Mouse (Mus musculus): ENCODE results near the gene Ttpal.
"Not testable (repeated sequence)": the region's sequence is repeated elsewhere in the genome, so short reads cannot be mapped to it uniquely, and the experiment has no call there.

The Ttpal gene

DNA sequence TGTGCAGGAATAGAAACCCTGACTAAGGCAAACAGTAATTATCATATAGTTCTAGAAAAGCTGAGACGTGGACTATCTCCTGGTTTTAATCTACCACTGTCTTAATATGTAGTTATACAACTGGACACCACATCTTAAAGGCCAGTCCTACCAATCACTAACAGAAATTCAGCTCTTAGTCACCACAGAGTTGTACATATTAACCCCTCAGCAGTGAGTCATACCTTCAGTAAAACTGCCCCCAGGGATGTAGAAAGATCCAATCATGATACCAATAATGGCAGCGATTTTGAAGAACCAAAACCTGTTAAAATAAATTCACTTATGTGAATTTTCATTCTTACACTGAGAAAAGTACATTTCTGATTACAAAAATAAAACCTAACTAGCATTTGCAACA is 32.1 kb downstream of the Ttpal start:
- DNase-seq, result no peak

DNA sequence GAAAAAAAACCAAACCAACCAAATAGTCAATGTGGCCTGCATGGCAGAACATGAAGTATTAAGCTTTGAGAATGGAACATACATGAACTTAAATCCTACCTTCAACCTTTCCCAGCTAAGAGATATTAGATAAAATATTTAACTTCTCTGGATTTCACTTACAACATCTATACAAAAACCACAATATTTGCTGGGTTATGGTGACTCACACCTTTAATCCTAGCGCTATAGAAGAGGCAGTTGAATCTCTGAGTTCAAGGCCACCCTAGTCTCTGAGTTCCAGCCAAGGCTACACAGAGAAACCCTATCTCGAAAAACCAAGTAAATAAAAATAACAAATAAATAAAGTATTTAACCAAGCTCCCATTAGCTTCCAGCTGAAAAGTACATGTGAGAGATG is 33.9 kb downstream of the Ttpal start:
- no peak for DNase-seq

DNA sequence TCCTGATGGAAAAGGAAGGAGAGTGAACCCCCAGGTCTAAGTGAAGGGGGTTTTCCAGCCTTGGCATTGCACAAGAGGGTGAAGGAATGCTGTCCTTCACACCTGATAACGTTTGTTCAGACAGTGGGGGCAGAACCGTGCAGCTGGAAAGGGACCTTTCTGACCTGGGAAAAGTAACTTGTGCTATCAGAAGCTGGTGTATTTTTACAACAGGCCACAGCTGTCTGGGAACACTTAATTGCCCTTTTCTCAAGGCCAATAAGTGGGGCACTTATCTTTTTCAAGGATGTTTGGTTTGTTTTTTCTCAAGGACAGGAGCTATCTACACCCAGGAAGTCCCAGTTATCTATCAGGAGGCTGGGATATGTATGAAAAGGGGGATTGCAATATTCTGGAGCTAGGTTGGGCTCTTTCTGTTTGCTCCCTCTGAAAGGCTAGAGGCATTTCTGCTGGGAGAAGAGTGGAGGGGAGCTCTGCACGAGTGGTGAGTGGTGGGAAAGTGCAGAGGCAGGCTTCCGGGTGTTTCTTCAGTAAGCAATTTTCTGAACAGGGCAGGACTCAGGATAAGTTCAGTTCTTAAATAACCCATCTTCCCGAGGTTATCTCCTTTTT is 35.6 kb downstream of the Ttpal start:
- no peak for DNase-seq

DNA sequence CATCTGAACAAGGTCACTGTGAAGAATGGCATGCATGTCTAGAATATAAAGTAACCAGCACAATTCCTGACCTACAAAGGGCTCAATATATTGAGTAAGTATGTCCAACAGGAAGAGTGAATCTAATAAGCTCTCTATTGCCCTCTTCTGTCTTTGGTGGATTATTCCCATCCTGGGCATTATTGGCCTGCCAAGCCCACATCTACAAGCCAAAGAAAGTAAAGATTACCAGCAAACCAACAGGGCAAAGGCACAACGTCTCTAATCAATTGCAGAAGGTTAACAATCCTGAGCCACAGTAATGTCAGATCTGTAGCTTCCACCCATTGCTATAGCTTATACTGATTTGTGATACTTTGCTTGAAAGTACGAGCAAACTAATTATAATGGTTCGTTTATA is 38.4 kb downstream of the Ttpal start:
- DNase-seq, result no peak

DNA sequence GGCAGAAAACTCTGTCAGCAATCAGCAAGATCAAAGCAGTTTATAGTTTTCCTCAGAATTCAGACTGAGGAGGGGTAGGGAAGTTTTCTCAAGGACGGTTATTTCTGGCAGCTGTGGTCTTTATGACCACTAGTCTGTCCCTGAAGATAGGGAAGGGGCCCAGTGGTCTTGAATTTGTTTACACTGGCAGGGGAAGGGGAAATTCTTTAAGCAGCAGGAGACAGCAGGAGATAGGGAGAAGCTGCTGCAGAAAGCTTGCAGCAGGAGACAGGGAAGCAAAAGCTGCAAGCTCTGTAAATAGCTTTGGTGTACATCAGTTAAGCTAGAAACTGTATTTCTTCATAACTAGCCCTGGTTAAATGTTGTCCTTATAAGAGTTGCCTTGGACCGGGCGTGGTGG is 39.6 kb downstream of the Ttpal start:
- DNase-seq, result no peak

DNA sequence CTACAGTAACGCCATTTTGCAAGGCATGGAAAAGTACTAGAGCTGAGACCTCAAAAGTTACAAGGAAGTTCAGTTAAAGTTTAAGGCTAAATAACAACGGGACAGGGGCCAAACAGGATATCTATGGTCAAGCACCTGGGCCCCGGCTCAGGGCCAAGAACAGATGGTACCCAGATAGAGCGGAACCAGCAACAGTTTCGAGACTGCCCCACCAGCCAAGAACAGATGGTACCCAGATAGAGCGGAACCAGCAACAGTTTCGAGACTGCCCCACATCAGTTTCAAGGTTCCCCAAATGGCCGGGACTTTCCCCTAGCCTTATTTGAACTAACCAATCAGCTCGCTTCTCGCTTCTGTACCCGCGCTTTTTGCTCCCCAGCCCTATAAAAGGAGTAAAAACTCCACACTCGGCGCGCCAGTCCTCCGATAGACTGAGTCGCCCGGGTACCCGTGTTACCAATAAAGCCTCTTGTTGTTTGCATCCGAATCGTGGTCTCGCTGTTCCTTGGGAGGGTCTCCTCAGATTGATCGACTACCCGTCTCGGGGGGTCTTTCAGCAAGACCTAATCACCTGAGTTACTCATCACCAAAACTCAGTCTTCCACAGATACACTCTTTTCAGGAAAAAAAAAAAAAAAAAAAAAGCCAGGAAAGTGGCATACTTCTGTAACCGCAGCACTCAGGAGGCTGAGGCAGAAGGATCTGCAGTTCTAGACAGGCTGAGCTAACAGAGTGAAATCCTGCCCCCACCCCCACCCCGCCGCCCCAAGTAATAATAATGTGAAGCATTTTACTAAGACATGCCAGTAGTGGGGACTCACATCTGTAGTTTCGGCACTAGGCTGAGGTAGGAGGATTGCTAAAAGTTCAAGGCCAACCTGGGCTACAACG is 40.8 kb downstream of the Ttpal start:
- DNase-seq, result peak; percentile 80

DNA sequence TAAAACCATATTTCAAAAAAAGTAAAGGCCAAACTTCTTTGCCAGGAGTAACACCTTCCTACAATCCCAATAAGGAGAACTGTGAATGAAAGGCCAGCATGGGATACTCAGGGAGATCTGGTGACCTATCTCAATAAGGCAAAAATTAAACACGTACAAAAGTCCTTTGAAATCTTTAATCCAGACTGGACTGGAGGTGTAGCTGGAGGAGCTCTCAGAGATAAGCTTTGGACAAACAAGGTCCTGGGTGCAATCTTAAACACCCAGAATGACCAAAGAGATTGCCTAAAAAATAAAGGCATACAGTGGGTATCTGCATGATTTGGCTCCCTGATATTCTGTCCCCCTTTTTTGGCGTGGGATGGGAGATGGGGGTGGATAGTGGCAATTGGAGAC is 41.5 kb downstream of the Ttpal start:
- no peak for DNase-seq

DNA sequence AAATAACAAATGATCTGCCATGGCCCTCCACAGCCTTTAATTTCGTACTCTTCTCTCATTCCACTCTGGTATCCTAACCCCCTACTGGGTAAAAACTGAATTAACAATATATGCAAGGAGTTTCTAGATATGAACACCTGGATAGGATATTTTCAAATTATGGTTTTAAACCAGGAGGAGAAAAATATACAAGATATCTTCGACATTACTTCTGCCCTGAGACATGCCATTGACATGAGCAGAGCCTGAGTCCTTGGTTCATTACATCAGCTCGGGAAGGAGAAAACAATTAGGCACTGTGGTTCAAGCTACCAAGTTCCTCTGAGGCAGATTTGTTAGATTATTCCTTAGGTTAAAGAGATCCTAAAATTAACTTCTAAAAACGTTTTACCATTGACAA is 41.9 kb downstream of the Ttpal start:
- no peak for DNase-seq

DNA sequence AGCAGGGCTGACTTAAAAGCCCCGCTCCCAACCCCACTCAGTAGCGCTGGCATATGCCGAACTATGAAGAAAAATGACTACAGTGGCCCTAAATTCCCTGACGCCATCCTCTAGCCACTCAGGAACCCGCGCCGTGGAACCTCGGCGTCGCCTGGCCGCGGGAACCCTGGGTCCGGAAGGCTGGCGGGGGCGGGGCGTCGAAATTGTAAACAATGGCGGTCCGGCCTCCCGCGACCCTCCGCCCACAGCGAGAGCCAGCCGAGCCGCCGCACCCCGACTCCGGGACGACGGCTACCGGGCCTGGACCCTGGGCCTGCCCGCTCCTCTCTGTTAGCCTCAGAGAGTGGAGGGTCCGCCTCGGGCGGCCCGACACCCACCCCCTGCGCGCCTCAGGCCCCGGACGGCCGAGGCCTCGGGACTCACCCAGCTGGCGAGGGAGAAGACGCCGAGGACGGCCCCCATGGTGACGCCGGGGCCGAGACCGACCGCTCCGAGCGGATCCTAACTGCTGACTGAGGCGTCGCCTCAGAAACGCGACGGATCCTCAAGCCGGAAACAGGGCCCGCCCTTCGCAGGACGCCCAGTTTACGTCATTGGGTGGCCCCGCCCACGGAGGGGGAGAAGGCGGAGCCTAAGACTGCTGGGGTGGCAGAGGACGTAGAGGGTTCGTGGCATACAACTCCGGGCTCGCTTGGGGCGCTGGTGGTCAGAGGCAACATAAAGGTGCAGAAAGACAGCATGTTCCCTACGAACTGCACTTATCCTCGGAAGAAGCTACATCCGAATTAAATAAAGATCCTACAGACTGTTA is 42.7 kb downstream of the Ttpal start, which contains the start of gene Serinc3:
Gene Serinc3 (minus strand): TSS at position 557 of the 811 bp plus-strand sequence.
- peak; percentile 97 for DNase-seq

DNA sequence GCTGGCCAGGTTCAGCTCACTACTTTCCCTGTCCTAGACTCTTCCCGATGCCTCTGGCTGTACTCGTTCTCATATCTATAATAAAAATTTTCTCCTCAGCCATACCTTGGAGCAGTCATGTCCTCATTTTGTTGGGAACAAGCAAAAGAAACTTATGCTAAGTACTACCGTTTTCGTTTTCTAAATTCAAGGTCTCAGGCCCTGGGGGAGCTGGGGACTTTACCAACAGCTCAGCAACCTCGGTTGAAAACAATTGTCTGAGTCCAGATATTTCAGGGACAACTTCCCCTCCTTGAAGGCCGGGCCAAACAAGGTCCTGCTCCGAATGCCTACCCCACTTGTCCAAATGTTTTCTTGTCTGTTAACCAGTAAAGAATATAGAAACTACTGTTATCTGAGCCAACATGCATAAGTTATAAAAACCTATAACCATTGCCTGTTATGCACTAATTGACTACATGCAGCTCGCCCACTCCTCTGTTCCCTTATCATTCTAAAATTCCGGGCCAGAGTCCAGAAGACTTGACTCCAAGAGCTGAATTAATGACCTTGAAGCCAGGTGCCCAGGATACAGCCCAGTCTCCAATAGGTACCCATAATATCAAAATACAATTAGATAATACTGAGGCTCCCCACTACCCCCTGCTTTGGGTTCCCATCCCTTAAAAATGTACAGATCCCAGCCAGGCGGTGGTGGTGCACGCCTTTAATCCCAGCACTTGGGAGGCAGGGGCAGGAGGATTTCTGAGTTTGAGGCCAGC is 43.8 kb downstream of the Ttpal start:
- DNase-seq, result no peak

DNA sequence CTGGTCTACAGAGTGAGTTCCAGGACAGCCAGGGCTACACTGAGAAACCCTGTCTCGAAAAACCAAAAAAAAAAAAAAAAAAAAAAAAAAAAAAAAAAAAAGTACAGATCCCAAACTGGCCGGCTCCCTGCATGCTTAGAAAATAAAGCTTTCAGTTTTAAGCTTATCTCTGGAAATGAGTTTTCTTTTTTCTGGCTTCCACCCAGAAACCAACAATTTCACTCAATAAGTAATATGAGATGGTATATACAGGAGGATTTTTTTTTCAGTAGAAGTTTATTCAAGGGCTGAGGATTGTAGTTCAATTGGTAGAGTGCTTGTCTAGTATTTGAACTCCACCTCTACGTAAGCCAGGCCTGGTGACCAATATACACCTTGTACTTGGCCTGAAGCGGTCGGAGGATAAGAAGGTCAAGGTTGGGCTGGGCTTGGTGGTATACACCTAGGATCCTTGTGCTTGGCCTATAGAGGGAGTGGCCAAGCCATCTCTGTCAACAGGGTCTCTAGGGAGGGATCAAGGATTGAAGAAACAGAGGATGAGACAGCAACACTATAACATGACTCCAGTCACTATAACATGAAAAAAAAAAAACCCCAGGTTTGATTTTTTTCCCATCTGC is 44.5 kb downstream of the Ttpal start:
- DNase-seq, result no peak

DNA sequence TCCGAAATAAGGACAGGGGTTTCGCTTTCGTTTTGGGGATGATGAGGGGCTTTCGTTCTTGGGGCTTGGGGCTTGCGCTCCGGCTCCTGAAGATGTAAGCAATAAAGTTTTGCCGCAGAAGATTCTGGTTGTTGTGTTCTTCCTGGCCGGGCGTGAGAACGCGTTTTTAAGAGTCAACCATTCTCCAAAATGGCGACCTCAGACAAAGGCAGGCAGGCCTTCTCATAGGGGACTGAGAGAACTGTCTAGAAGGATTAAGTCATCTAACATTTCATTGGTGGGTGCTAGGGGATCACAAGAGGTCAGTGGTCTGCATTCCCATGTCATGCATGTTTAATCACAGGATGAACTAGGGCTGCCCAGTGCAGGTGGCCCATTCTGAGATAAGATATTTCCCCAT is 53.6 kb downstream of the Ttpal start:
- not testable (repeated sequence) for DNase-seq

DNA sequence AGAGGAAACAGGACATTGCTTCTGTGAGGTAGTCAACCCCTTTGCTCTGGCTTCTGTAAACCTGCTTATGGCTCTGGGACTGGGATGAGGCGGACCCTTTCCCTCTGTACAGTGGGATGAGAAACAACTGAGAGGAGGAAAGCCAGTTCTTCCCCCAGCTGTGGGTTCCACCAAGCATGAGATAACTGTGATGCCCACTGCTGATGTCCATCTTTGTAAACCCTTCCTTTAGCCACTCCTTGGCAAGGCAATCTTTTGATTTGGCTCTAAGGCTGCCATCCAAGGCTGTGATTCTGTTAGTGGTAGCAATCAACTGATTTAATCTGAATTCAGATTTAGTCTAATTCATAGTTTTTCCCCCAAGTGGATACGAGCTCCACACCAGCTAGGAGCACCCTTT is 55.4 kb downstream of the Ttpal start:
- DNase-seq, result no peak

DNA sequence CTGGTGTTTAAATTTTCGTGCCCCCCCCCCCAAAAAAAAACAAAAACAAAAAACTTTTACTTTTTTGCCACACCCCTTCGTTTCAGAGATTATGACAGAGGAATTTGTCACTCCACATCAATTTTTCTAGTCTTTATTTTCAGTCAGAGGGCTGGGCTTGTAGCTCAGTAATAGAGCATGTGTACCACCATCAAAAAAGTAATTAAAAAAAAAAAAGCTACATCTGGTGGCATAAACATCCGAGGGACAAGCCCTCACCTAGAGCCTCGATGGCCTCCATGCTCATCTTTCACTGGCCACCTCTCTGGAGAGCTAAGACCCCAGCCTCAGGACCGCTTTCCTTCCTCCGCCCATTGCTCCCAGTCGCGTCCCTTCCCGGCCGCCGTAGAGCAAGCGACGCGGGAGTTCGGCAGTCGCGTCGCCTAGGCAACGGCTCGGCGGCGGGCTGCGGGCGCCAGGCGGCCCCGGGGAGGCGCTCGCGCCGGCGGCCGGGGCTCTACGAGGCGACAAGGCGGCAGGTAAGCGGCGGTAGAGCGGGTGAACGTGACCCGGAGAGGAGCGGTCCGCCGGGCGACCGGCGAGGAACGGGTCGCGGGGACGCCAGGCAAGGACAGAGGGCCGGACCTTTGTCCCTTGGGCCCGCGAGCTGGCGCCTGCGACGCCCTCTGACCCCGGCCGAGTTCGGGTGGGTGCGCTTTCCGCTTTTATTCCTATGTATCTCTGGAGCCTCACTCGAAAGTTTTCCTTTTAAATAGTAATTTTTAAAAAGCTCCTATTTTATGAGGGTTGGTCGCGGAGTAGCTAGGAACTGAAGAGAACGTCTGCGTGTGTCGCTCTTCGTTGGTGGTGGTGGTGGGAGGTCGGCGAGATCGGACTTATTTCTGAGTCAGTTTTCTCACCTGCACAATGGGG is 56.1 kb downstream of the Ttpal start, which contains the start of gene Pkig:
Gene Pkig (plus strand): TSS at position 412 of the 912 bp plus-strand sequence.
- peak; percentile 75 for DNase-seq

DNA sequence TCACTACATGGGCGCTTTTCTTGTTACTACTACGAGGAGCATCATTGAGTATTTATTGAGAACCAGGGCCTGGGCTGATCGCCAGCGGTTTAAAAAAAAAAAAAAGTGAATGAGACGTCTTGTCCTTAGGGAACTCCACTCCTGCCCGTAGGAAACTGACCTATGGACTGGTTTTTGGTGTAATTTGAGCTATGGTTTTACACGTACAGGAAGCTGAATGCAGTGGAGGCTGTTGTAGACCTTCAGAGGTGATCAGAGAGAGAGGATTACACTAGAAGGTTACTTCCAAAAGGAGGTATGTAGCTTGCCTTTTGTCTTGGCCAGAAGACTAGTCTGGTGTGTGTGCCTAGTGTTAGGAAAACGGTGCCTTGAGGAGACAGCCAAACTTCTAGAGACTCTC is 56.8 kb downstream of the Ttpal start:
- peak; percentile 44 for DNase-seq

DNA sequence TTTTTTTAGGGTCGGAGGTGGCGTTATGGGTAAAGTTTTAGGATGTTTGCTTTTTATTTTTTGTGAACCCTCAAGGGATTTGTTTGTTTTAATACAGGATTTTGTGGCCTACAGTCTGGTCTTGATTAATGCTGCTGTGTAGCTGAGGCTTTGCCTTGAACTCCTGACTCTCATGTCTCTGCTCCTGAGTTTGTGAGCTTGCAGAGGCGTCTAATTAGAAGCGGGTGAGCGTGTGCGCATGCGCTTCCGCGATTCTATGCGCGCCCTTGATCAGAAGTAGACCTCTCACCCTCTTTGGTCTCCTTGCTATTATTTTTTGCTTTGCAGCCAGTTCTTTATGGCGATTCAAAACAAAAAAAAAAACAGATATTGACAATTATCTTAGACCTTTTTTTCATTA is 57.3 kb downstream of the Ttpal start:
- DNase-seq, result no peak

DNA sequence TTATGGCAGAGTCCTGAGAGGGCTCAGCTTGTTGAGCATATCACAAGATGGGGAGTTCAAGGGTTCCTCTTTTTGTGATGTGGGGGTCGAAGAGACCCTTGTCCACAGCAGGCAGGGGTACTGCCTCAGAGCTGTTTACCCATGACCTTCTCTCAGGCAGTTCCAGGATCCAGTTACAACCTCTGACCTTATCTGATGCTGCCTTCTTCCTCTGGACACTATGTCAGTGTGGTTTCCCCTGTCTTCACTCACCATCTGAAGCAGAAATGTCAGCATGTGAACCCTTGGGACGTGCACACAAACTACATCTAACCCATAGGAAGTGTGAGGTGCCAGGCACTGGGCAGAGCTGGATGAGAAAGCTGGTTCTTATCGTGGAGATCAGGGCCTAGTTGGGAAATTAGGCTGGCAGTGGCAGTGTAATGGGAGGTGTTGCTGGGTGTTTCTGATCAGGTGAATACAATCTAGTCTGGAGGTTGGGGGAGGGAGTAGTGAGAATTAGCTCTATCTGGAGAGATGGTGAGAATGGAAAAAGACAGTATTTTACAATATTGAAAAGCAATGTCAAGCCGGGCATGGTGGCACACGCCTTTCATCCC is 58.1 kb downstream of the Ttpal start:
- peak; percentile 35 for DNase-seq

DNA sequence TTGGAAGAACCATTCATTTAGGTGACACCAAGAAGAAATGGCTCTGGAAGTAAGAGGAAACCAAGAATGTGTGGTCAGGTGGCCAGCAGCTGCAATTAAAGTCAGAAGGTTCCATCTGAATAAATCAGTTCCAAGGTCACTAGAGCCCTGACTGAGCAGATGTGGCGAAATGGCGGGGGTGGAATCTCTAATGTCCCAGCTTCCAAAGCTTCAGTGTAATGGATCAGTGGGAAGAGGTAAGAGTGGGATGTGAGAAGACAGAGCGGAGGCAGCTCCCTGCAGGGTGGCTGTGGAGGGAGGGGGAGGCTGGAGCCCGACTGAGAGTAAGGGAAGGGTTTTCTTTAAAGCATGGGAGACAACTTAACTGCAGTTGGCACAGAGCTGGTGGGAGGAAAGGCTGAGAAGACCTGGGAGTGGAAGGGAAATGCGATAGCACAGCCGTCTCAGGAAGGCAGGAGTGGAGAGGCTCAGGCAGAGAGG is 59.3 kb downstream of the Ttpal start:
- DNase-seq, result peak; percentile 53

DNA sequence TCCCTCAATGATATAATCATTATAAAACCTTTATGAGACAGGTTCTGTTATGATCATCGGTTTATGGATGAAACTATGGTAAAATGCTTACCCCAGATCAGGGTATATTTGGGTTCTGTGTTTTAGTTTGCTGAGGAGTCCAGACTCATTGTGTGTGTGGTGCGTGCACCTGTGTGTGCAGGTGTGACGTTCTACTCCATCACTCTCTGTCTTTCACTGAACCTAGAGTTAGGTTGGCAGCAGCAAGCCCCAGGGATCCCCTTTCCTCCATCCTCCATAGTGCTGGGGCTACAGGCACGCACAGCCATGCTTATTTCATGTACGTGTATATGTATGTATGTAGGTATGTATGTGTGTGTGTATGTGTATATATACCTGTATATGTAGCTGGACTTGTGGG is 60.0 kb downstream of the Ttpal start:
- DNase-seq, result no peak

DNA sequence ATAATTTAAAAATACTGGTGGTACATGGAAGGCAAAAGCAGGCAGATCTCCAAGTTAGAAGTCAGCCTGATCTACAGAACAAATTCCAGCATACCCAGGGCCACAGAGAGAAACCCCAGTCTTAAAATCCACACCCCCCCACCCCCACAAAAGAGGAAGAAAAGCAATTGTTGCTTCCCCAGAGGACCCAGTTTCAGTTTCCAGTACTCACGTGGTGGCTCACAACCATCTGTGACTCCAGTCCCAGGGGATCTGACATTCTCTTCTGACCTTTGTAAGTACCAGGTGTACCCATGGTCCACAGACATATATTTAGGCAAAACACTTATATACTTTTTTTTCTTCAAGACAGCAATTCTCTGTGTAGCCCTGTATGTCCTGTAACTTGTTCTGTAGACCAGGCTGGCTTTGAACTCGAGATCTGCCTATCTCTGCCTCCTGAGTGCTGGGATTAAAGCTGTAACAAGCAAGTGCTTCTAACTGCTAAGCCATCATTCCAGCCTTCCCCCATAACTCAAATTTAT is 60.6 kb downstream of the Ttpal start:
- DNase-seq, result no peak

Measured in kidney, adult 11 months (tissue).